Mouse (Mus musculus): ENCODE measurements around the gene Nr4a1.
A peak's percentile ranks its signal among the peaks of the same experiment; 100 is the strongest.

The Nr4a1 gene

DNA sequence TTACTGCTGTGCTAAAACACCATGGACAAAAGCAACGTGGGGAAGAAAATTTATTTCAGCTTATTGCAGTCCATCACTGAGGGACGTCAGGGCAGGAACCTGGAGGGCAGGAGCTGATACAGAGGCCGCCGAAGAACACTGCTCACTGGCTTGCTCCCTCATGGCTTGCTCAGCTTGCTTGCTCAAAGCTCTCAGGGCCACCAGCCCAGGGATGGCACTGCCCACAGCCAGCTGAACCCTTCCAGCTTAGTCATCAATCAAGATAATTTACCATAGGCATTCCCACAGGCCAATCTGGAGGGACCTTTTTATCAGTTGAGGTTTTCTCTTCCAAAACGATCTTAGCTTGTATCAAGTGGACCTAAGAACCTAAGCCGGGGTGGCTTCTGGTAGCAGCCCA lies 57.9 kb downstream of the Nr4a1 start:
- no peak for DNase-seq (ENCODE audit: low read depth, low spot score)

DNA sequence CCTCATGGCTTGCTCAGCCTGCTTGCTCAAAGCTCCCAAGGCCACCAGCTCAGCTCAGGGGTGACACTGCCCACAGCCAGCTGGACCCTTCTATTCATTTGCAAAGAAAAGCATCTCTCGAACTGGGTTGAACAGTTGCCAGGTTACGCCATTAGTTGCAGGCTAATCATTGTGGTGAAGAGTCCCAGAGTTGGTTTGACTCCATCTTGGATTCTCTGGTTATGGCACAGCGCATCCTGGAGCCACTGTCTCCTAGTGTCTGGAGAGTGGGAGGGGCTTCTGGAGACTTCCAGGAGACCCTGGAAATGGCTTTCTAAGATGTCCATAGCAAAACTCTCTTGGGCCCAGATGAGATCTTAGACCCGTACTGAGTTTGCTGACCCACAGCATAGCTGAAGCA lies 61.3 kb downstream of the Nr4a1 start:
- no peak for DNase-seq (ENCODE audit: low read depth, low spot score)

DNA sequence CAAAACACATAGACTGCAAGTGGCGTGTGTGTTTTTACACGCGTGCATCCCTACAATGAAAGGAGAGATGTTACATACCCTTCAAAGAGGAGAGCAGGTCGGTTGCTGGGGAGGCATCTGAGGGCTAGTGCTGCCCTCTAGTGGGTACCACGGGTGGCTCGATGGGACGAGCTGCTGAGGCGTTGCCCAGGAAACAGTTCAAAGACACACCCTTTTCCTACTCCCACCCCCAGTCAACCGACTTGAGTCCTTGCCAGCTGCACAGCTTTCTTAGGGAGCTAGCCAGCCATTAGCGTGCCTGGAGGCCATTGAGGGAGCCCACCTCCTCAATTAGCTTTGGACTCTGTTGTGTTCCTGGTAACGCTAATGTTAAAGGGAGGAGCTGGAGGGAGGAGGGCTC lies 61.8 kb downstream of the Nr4a1 start:
- DNase-seq (ENCODE audit: low read depth, low spot score): peak; percentile 93

DNA sequence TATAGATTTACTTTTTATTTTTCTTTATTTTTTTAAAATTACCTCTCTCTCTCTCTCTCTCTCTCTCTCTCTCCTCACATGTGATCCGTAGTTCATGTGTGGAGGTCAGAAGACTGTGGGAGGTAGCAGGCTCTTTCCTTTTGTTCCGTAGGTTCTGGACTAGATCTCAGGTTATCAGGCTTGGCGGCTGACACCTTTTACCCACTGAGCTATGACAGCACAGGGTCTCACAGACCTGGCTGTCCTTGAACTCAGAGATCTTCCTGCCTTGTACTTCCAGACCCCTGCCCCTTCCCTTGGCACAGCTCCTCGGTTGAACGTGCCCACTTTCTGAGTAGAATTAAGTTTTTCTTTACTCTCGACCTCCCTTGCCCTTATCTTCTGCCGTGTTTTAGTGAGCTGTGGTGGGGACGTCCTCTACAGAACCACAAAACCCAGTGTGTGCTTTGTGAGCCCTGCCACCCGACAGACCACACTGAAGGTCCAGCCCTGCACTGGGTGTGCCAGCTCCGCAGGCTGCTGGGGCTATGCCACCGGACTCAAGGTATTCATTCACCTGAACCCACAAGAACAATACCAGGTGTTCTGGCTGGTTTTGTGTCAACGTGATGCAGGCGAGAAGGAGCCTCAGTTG lies 62.3 kb downstream of the Nr4a1 start:
- no peak for DNase-seq (ENCODE audit: low read depth, low spot score)

DNA sequence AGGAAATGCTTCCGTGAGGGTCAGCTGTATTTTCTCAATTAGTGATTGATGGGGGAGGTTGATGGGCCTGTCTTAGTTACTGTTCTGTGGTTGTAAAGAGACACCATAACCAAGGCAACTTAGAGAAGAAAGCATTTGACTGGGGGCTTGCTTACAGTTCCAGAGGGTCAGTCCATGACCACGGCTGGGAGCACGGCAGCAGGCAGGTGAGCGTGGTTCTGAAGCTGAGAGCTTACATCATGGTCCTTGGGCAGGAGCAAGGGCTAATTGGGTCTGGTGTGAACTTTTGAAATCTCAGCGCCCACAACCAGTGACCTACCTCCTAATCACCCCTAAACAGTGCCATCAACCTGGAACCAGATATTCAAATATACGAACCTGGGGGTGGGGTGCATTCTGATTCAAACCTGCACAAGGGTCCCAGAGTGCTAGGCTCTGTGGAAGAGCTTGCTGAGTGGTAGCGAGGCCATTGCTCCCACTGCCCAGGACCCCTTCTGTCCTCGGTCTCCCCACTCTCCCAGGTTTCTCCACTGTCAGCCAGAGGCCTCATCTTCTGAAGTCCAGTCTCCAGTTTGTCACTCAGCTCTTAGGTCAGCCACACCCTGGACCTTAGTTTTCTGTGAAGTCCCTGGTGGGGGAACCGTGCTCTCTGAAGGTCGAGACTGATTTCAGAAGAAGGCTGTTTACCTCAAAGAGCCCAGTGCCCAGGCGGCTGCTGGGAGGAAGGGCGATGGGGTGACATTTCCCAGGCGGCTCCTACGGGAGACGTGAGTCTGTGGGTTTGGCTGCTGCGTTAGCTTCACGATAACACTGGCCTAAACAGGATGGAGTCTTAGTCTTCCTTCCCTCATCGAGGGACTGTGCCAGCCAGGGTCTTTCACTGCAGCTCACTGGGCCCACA lies 63.1 kb downstream of the Nr4a1 start:
- DNase-seq (ENCODE audit: low read depth, low spot score): no peak

DNA sequence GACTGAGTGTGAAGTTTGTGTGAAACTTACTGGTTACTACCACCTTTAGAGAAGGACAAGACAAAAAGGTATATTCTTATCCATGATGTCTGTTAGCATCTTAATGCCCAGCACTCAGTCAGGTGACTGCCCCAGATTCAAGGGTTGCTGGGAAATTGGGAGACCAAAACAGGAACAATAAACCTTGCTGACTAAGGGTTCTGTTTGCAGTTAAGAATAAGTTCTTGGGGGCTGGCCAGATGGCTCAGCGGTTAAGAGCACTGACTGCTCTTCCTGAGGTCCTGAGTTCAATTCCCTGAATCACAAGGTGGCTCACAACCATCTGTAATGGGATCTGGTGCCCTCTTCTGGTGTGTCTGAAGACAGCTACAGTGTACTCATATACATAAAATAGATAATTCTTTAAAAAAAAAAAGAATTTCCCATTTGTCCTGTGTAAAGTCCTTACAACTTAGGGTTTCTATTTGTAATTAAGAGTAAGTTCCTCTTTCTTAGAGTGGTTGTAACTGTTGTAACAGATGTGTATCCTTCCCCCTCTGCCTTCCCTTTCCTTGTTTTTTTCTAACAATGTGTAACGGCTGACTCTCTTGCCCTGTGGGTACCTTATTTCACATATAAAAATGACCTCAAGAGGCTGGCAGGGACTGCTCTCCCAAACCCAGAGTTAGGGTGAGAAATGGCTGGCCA lies 63.9 kb downstream of the Nr4a1 start:
- DNase-seq (ENCODE audit: low read depth, low spot score): no peak

DNA sequence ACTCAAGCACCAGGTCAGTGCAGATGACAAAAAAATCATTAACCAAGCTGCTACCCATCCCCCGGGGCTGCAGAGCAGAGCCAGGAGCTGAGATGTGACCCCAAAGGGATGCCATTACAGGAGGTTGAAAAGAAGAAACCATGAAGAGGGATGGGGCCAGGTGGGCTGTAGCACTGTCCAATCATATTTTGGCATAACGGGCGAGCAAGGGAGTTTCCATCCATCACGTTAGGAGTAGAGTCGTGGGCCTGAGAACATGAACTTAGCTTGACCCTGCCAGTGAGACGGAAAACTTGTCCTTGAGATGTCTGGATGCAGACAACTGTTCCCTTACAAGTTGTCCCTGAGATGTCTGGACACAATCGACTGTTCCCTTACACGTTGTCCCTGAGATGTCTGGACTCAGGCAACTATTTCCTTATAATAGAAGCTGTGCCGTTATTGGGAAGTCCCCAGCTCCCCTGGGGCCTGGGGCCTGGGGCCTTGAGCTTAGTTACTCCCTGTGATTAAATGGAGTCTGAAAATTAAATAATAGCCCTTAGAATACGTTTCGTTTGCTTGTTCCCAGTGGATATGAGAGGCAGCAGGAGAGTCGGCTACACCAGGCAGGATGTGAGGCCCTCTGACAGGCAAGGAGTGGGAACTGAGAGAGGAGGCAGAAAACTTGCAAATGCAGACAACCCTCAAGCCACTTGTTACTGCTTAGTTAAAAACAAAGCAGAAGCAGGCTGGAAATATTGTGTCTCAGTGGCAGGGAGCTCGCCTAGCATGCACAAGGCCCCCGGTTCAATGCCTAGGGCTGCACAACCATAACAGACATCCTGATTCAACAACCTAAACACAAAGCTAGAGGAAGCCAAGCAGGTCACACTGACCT lies 65.1 kb downstream of the Nr4a1 start:
- no peak for DNase-seq (ENCODE audit: low read depth, low spot score)

DNA sequence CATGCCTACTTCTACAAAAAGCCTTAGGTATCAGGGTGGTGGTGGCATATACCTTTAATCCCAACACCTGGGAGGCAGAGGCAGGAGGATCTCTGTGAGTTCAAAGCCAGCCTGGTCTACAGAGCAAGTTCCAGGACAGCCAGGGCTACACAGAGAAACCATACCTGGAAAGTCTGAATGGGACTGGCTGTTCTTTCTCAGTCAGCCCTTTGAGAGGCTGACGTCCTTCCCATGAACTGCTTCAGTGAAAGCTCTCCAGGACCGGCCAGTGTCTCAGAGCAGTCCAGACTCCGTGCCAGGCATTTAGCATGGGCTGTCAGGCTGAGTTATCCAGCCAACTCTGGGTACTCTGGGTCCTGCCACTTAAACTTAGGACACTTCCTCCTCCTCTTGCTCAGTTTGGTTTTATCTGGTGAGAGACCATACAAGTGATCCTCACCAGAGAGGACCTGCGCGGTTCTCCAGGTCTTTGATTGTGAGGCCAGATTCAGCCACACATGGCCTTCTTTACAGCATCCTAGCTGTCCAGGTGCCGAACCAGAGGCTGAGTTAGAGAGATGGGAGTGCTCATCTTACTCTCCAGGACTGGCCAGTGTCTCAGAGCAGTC lies 66.0 kb downstream of the Nr4a1 start:
- no peak for DNase-seq (ENCODE audit: low read depth, low spot score)

DNA sequence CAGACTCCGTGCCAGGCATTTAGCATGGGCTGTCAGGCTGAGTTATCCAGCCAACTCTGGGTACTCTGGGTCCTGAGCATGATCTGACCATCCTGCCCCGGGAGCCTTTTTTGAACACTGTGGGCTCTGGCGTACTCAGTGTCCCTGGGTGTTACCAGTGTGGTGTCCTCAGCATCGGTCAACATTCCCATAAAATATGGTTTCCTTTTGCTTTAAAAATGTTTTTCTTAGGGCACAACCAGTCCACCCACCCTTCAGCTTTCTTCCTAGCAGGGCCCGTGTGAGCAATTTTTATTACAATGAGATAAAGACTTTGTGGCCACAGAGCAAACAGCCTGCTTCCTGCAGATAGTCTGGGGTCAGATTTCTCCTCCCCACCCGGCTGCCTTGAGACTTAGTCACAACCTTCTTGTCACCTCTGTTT lies 66.6 kb downstream of the Nr4a1 start:
- no peak for DNase-seq (ENCODE audit: low read depth, low spot score)

DNA sequence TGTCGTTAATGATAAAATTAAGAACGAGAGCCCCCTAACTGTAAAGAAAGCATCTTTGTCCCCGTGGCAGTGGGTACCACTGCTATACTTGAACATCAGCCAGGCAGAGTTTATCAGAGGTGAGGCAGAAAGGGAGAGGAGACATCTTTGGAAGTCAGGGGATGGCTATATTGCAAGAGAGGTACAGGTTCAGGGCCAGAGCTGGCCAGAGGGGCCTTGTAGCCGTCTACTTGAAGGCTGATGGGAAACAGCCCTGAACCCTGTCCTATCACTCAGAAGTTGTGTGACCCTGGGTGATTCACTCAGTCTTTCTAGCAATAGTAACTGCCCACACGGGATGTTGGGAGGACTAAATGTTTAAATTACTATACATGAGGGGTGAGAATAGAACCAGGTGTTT lies 67.1 kb downstream of the Nr4a1 start:
- DNase-seq (ENCODE audit: low read depth, low spot score): no peak

DNA sequence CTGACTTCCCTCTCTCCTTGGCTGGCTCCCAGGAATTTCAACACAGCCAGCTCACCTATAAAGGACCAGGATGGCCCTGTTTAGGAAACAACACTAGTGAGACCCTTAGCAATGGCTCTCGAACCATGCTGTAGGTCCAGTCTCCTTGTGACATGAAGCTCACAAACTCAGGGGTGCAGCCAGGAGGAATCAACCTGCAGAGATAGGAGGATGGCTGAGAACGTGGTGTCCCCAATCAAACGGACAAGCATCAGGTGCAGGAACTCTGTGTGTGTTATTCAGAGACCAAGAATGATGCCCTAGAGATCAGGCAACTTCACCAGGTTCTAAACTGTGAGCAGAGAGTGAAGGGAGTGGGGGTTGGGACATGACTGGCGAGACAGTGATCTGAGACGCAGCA lies 68.0 kb downstream of the Nr4a1 start:
- no peak for DNase-seq (ENCODE audit: low read depth, low spot score)

DNA sequence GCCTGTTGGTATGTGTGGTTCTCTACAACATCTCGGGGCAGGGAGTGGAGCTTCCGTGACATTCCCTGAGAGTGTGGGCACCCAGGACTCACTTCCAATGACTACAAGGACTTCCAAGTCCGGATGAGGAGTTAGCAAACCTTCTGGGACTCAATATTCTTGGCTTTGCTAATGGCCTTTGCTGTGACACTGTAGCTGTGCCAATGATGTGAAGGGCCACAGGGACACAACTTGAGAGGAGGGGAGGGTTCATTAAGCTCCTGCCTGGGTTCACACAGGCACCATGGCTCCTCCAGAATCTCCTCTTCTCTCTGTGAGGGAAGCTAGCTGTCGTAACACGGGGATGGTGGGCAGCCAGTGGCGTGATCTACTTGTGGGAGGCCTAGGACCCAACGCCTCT lies 68.6 kb downstream of the Nr4a1 start:
- no peak for DNase-seq (ENCODE audit: low read depth, low spot score)

DNA sequence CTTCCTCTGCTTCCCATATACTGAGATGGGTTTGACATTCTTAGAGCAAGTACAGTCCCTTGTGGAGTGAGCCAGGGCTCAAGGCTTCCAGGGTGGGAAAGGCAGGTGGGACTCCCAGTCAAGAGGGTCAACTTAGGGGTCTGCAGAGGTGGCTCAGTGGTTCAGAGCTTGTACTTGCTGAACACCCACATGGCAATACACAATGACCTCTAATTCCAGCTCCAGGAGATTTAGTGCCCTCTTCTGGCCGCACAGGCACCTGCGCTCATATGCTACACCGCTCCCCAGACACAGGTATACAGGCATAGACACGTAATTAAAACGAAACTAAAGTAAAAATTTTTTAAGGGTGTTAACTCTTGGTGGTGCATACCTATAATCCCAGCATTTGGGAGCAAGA lies 69.4 kb downstream of the Nr4a1 start:
- no peak for DNase-seq (ENCODE audit: low read depth, low spot score)

All from mesoderm, embryonic 11.5 days (tissue).